Mouse (Mus musculus) heart, postnatal 0 days (tissue): ENCODE results near the gene Cdcp1. TPM values are rescaled to one million over a fixed set of nuclear protein-coding genes. Genes with fewer than 3 reads are reported as not detected.

Experiments used
- ATAC-seq: fragments of 200-750 bp; cut with Nextera tagmentation; 2 replicates; pipeline ENCODE4 v1.8.0; 2017; ENCODE audit warnings: low read depth, moderate number of reproducible peaks, moderate library complexity; ENCODE audit not compliant: insufficient read depth
- DNase-seq: peaks from one replicate; pipeline ENCODE4 v3.0.0-alpha.2; 2016; ENCODE audit warnings: low spot score
- H3K27ac ChIP-seq: fragments of 300-500 bp; sonication (generic); 2 replicates; pipeline ENCODE4 v1.5.1; 2014; ENCODE audit warnings: low read depth, mild to moderate bottlenecking
- H3K27me3 ChIP-seq: fragments of 300-500 bp; sonication (generic); 2 replicates; pipeline ENCODE4 v1.6.1; 2014; ENCODE audit warnings: low read length, mixed read lengths; ENCODE audit not compliant: control insufficient read depth, insufficient read depth
- H3K36me3 ChIP-seq: fragments of 300-500 bp; sonication (generic); replicated peaks from 2 replicates; pipeline ENCODE4 v1.6.1; 2014; ENCODE audit warnings: low read length, mixed read lengths; ENCODE audit not compliant: control insufficient read depth, insufficient read depth
- H3K4me1 ChIP-seq: fragments of 300-500 bp; sonication (generic); 2 replicates; pipeline ENCODE4 v1.6.1; 2014; ENCODE audit warnings: antibody characterized with exemption; ENCODE audit not compliant: control insufficient read depth, insufficient read depth
- H3K4me2 ChIP-seq: fragments of 300-500 bp; sonication (generic); 2 replicates; pipeline ENCODE4 v1.6.1; 2014; ENCODE audit warnings: low read depth, mild to moderate bottlenecking, low read length, moderate library complexity
- H3K4me3 ChIP-seq: fragments of 300-500 bp; sonication (generic); 2 replicates; pipeline ENCODE4 v1.5.1; 2014; ENCODE audit warnings: low read depth, low read length
- H3K9ac ChIP-seq: fragments of 300-500 bp; sonication (generic); replicated peaks from 2 replicates; pipeline ENCODE4 v1.6.1; 2014; ENCODE audit warnings: low read depth, low read length, mixed read lengths
- H3K9me3 ChIP-seq: fragments of 300-500 bp; sonication (generic); replicated peaks from 2 replicates; pipeline ENCODE4 v1.6.1; 2016; ENCODE audit warnings: low read length; ENCODE audit not compliant: control insufficient read depth
- CTCF ChIP-seq: IDR thresholded peaks from 2 replicates; pipeline ENCODE4 v1.5.1; 2016; ENCODE audit warnings: antibody characterized with exemption, control low read depth, low read depth
- EP300 ChIP-seq: IDR thresholded peaks from 2 replicates; pipeline ENCODE4 v1.6.1; 2016; ENCODE audit warnings: antibody characterized with exemption, low read depth
- WGBS: fragments of 180-500 bp; shearing (Covaris S2); extraction: QIAGEN DNeasy Blood & Tissue Kit; methylation state at CpG from one replicate; pipeline ENCODE4 v1.1.7; 2014; 5-methylcytosine and 5-hydroxymethylcytosine counted together
- polyA plus RNA-seq: library from polyadenylated mRNA; unstranded; fragments of >200 nt; fragmentation: Nextera tagmentation; extraction: Ambion mirVana; gene quantifications from 2 replicates; pipeline ENCODE4 v1.2.1, GENCODE M21; 2015
- total RNA-seq: library from RNA; depleted of rRNA; stranded (reverse); fragments of >200 nt; gene quantifications from 2 replicates; pipeline ENCODE4 v1.2.3, GENCODE M21; 2014; ENCODE audit warnings: low replicate concordance

The Cdcp1 gene
- total and polyA plus RNA-seq, 2 experiments from 2014 or later: 0.04 to 2.7 TPM

DNA sequence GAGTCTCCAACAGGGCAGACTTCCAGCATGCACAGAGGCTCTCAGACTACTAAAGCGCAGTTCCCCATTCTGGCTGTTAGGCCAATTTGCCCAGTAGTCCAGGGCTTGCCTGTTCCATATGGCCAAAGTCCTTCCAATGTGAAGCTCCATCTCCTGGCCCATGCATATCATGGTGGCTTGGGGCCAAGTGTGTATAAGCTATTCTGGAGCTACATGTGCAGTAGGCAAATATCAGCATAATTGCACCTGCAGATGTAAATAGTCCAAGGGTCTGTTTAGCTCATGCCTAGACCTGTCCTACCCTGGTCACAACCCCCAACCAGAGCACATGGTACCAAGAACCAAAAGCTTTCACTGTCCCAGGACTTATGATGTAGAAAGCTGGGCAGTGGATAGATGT, 7.9 kb downstream of the Cdcp1 start:
- Histone ChIP-seq H3K9me3 (no peaks in the 10 kb centered on the region), H3K4me1 (no peaks in the 10 kb centered on the region; the same call in 1 of the 2 replicates), H3K4me3 (no peak overlapping the region), H3K4me2 (no peak overlapping the region), H3K36me3 (no peaks in the 10 kb centered on the region), H3K9ac (no peak overlapping the region), H3K27me3 (no peaks in the 10 kb centered on the region), H3K27ac (no peak overlapping the region)
- ATAC-seq (no peak), DNase-seq (no peak)
- 100% methylated on average over 1 of the region's 1 CpGs for WGBS
- TF ChIP-seq CTCF (no peak), EP300 (no peak)

DNA sequence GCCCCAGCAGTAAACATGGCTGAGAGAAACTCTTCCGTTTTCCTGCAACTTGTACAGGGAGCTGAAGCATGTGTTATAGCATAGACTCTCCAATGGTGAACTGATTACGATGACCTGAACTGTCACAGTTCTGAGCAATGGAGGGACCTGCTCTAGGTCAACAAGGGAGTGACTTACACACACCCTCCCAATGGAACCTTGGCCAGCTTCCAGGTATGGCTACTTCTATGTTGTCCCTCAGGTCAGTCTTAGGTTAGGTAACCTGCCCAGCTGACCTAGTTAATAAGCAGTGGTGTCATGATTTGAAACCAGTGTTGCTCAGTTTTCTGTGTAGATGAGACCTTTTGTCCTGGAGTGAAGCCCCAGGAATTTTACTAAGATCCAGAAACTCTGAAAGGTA, 8.9 kb downstream of the Cdcp1 start:
- DNase-seq: no peak
- no peak for ATAC-seq
- Histone ChIP-seq H3K27ac (no peak overlapping the region), H3K4me2 (no peak overlapping the region), H3K9me3 (no peaks in the 10 kb centered on the region), H3K4me3 (no peak overlapping the region), H3K4me1 (no peaks in the 10 kb centered on the region; the same call in 1 of the 2 replicates), H3K27me3 (no peaks in the 10 kb centered on the region), H3K9ac (no peak overlapping the region), H3K36me3 (no peaks in the 10 kb centered on the region)
- 75% methylated on average over 2 of the region's 2 CpGs for WGBS
- no peak for TF ChIP-seq CTCF
- no peak for TF ChIP-seq EP300

DNA sequence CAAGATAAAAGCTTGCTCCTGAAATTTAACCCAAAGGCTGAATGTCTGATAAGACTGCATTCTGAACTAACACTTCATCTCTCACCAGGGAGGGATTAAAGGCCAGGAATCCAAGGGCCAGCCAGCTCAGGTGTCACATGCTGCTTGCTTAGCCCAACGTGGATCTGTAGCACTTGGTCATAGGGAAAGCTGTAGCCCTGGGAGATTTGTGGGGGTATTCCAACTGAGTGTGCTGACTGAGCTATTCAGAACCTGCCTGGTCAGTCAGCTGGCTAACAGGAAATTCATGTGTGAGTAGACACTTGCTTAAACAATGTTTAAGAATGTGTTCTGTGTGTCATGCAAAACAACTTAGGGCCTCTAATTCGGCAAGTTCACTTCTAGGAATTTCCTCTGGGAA, 9.3 kb downstream of the Cdcp1 start:
- TF ChIP-seq CTCF: no peak
- TF ChIP-seq EP300: no peak
- Histone ChIP-seq H3K27ac (no peak overlapping the region), H3K9ac (no peak overlapping the region), H3K27me3 (no peaks in the 10 kb centered on the region), H3K4me1 (no peaks in the 10 kb centered on the region; the same call in 1 of the 2 replicates), H3K9me3 (no peaks in the 10 kb centered on the region), H3K36me3 (no peaks in the 10 kb centered on the region), H3K4me2 (no peak overlapping the region), H3K4me3 (no peak overlapping the region)
- DNase-seq: no peak
- no peak for ATAC-seq
- 29% methylated on average over 2 of the region's 2 CpGs for whole genome bisulfite sequencing

DNA sequence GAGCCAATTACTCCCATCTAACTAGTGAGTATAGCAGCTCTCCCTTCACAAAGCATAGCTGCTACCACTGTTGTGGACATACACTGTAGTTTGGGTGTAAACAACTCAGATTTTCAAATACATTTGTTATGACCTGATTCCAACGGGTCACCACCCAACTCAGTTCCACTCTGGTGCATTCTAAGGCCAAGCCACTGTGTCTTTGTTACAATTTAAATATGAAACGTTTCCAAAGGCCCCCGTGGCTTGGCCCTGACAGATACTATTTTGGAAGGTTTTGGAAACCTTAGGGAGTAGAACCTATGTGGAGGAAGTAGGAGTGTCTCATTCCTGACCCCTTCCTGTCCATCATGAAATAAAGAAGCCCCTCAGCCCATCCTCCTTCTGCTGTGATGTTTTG, 15.7 kb downstream of the Cdcp1 start:
- Histone ChIP-seq H3K36me3 (no peaks in the 10 kb centered on the region), H3K4me1 (no peaks in the 10 kb centered on the region), H3K27me3 (no peaks in the 10 kb centered on the region), H3K9me3 (no peaks in the 10 kb centered on the region), H3K4me2 (no peak overlapping the region), H3K9ac (no peak overlapping the region), H3K4me3 (no peak overlapping the region), H3K27ac (no peak overlapping the region)
- WGBS: 68% methylated on average over 3 of the region's 3 CpGs
- DNase-seq: no peak
- no peak for TF ChIP-seq EP300
- TF ChIP-seq CTCF: no peak
- no peak for ATAC-seq

DNA sequence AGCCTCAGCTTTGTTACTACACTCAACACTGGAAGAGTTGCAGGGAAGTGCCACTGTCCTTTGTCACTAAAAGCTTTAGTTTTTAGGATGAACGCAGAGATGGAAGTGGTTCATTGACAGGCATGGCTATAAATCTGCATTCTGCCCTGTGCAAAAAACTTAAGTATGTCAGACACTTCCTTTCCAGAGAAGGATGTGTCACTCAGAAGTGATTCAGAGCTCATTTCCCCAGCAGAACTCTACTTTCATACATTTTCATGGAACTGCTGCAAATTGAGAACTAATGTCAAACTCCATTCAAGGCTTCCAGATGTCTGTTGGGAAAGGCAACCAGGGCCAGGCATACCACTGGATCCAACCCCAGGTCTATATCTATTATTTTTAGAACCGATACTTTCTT, 27.6 kb downstream of the Cdcp1 start:
- no peaks in the 10 kb centered on the region for H3K36me3 ChIP-seq
- no peaks in the 10 kb centered on the region for H3K9me3 ChIP-seq
- DNase-seq (no peak), ATAC-seq (no peak)
- no peak overlapping the region for H3K4me2 ChIP-seq
- H3K4me3 ChIP-seq: no peak overlapping the region
- no peak for TF ChIP-seq CTCF
- TF ChIP-seq EP300: no peak
- 73% methylated on average over 2 of the region's 2 CpGs for WGBS
- H3K27ac ChIP-seq: no peak overlapping the region
- H3K4me1 ChIP-seq: peaks cover 11% of the 10 kb centered on the region; the same call in 1 of the 2 replicates
- H3K9ac ChIP-seq: no peak overlapping the region
- no peaks in the 10 kb centered on the region for H3K27me3 ChIP-seq

DNA sequence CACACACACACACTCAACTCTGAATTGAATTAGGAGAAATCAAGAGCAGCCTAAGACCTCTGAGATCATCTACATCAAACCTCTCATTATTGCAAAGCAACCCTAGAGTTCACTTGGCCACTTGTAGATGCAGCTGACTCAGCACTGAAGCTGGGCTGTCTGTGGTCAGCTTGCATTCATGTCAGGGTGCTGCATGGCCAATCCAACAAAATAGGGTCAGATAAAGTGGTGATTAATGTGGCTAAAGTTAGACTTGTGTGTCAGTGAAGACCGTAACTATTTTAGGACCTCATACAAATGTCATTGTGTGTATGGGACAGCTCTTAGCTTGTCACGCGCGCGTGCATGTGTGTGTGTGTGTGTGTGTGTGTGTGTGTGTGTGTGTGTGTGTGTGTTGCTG, 28.2 kb downstream of the Cdcp1 start:
- H3K27me3 ChIP-seq: no peaks in the 10 kb centered on the region
- 47% methylated on average over 5 of the region's 5 CpGs for WGBS
- no peaks in the 10 kb centered on the region for H3K9me3 ChIP-seq
- no peak overlapping the region for H3K4me2 ChIP-seq
- no peak overlapping the region for H3K4me3 ChIP-seq
- DNase-seq: peak; percentile 70
- no peak overlapping the region for H3K27ac ChIP-seq
- H3K9ac ChIP-seq: no peak overlapping the region
- TF ChIP-seq EP300 (0 out of 2 replicates have a peak, but pooled peaks have one; percentile 37), CTCF (no peak)
- peak; percentile 93 for ATAC-seq
- H3K36me3 ChIP-seq: no peaks in the 10 kb centered on the region
- H3K4me1 ChIP-seq: peaks cover 11% of the 10 kb centered on the region; the same call in 1 of the 2 replicates
